Mouse (Mus musculus) CH12.LX (cell line): ENCODE data around the gene Rabac1. TPM values are rescaled to one million over a fixed set of nuclear protein-coding genes. Genes with fewer than 3 reads are reported as not detected.
A peak's percentile ranks its signal among the peaks of the same experiment; 100 is the strongest.

Experiments used
- DNase-seq: peaks from one replicate; pipeline ENCODE4 v3.0.0-alpha.2; 2013; ENCODE audit errors: extremely low read depth
- H3K27ac ChIP-seq: 2 replicates; pipeline ENCODE4 v1.5.1; 2012; ENCODE audit warnings: low read depth, mild to moderate bottlenecking, control low read depth, moderate library complexity; ENCODE audit not compliant: insufficient read depth
- H3K27me3 ChIP-seq: replicated peaks from 2 replicates; pipeline ENCODE3; 2012; ENCODE audit warnings: inconsistent platforms
- H3K36me3 ChIP-seq, 2 experiments: replicated peaks in 1 of 2; 2 replicates each; pipeline versions ENCODE3 to v1.6.1; 2012; ENCODE audit warnings: inconsistent platforms in 1 of 2, low read length in 1 of 2, mild to moderate bottlenecking in 1 of 2, mixed read lengths in 1 of 2, moderate library complexity in 1 of 2; ENCODE audit not compliant: control insufficient read depth in 1 of 2, insufficient read depth in 1 of 2
- H3K4me1 ChIP-seq, 2 experiments: 2 replicates each; pipeline ENCODE4 v1.6.1; 2012; ENCODE audit warnings: inconsistent platforms in 1 of 2, moderate library complexity in 1 of 2; ENCODE audit not compliant: insufficient read depth in 2 of 2, control insufficient read depth in 1 of 2
- H3K4me2 ChIP-seq: 2 replicates; pipeline ENCODE4 v1.6.1; 2012; ENCODE audit warnings: low read depth, mild to moderate bottlenecking, control low read depth; ENCODE audit not compliant: poor library complexity, insufficient read depth, severe bottlenecking
- H3K4me3 ChIP-seq, 3 experiments: fragments of 150-350 bp in 1 of 3; sonication (generic) in 1 of 3; replicated peaks in 1 of 3; 2 replicates each; pipeline versions ENCODE3 to v1.5.1; 2011 to 2012; ENCODE audit warnings: low read depth in 2 of 3, low read length in 2 of 3, mild to moderate bottlenecking in 2 of 3, moderate library complexity in 2 of 3, control low read depth in 1 of 3, improper control_type of control experiment in 1 of 3, inconsistent platforms in 1 of 3, mixed read lengths in 1 of 3; ENCODE audit not compliant: poor library complexity in 1 of 3
- H3K79me2 ChIP-seq: replicated peaks from 2 replicates; pipeline ENCODE4 v1.6.1; 2012; ENCODE audit warnings: mild to moderate bottlenecking, moderate library complexity; ENCODE audit not compliant: control insufficient read depth, poor library complexity, insufficient read depth, severe bottlenecking; ENCODE audit errors: extremely low read depth
- H3K9ac ChIP-seq: 2 replicates; pipeline ENCODE4 v1.6.1; 2012; ENCODE audit warnings: low read depth, mild to moderate bottlenecking, control low read depth, moderate library complexity; ENCODE audit not compliant: insufficient read depth
- H3K9me3 ChIP-seq: replicated peaks from 2 replicates; pipeline ENCODE3; 2012; ENCODE audit warnings: low read length, inconsistent platforms, mixed read lengths
- BHLHE40 ChIP-seq: IDR thresholded peaks from 2 replicates; pipeline ENCODE4 v1.6.1; 2011; ENCODE audit warnings: mild to moderate bottlenecking, low read depth, low read length, improper control_type of control experiment
- CHD2 ChIP-seq: IDR thresholded peaks from 2 replicates; pipeline ENCODE4 v1.6.1; 2011; ENCODE audit warnings: low read length, improper control_type of control experiment
- CTCF ChIP-seq, 2 experiments: IDR thresholded peaks in 1 of 2; conservative IDR thresholded peaks in 1 of 2; 2 replicates each; pipeline ENCODE4 v1.5.1; 2011 to 2012; ENCODE audit warnings: low read depth in 2 of 2, low read length in 2 of 2, improper control_type of control experiment in 1 of 2, inconsistent platforms in 1 of 2, mild to moderate bottlenecking in 1 of 2, moderate library complexity in 1 of 2
- E2F4 ChIP-seq: IDR thresholded peaks from 2 replicates; pipeline ENCODE4 v1.6.1; 2011; ENCODE audit warnings: low read depth, low read length, improper control_type of control experiment; ENCODE audit not compliant: insufficient replicate concordance
- ETS1 ChIP-seq: conservative IDR thresholded peaks from 2 replicates; pipeline ENCODE4 v1.6.1; 2012; ENCODE audit warnings: low read depth, mild to moderate bottlenecking, inconsistent platforms, low read length, improper control_type of control experiment, moderate library complexity
- IRF4 ChIP-seq: IDR thresholded peaks from 2 replicates; pipeline ENCODE4 v1.6.1; 2014; ENCODE audit warnings: low read depth, mild to moderate bottlenecking, inconsistent platforms, low read length, improper control_type of control experiment
- KAT2A ChIP-seq: IDR thresholded peaks from 2 replicates; pipeline ENCODE4 v1.6.1; 2012; ENCODE audit warnings: low read length, improper control_type of control experiment, inconsistent platforms; ENCODE audit not compliant: insufficient replicate concordance
- MAZ ChIP-seq: IDR thresholded peaks from 2 replicates; pipeline ENCODE4 v1.6.1; 2012; ENCODE audit warnings: low read depth, mild to moderate bottlenecking, inconsistent platforms, low read length, improper control_type of control experiment, moderate library complexity
- MEF2A ChIP-seq: IDR thresholded peaks from 2 replicates; pipeline ENCODE4 v1.6.1; 2014; ENCODE audit warnings: low read depth, mild to moderate bottlenecking, inconsistent platforms, low read length, improper control_type of control experiment, borderline replicate concordance
- NELFE ChIP-seq: IDR thresholded peaks from 2 replicates; pipeline ENCODE4 v1.6.1; 2011; ENCODE audit warnings: low read depth, low read length, improper control_type of control experiment
- NRF1 ChIP-seq: IDR thresholded peaks from 2 replicates; pipeline ENCODE4 v1.6.1; 2014; ENCODE audit warnings: low read depth, mild to moderate bottlenecking, inconsistent platforms, low read length, improper control_type of control experiment, moderate library complexity
- PAX5 ChIP-seq: IDR thresholded peaks from 2 replicates; pipeline ENCODE4 v1.6.1; 2012; ENCODE audit warnings: low read length, inconsistent platforms, mixed read lengths
- POLR2AphosphoS2 ChIP-seq: IDR thresholded peaks from 2 replicates; pipeline ENCODE4 v1.6.1; 2011; ENCODE audit warnings: low read depth, low read length, improper control_type of control experiment
- RAD21 ChIP-seq: IDR thresholded peaks from 2 replicates; pipeline ENCODE4 v1.6.1; 2011; ENCODE audit warnings: low read depth, mild to moderate bottlenecking, low read length, improper control_type of control experiment, moderate library complexity
- RCOR1 ChIP-seq: conservative IDR thresholded peaks from 2 replicates; pipeline ENCODE4 v1.6.1; 2012; ENCODE audit warnings: low read depth, mild to moderate bottlenecking, inconsistent platforms, low read length, improper control_type of control experiment
- SIN3A ChIP-seq: IDR thresholded peaks from 2 replicates; pipeline ENCODE4 v1.6.1; 2012; ENCODE audit warnings: low read length, improper control_type of control experiment, inconsistent platforms
- SMC3 ChIP-seq: IDR thresholded peaks from 2 replicates; pipeline ENCODE4 v1.6.1; 2011; ENCODE audit warnings: low read depth, low read length, improper control_type of control experiment
- TBP ChIP-seq: conservative IDR thresholded peaks from 2 replicates; pipeline ENCODE4 v1.6.1; 2011; ENCODE audit warnings: low read depth, low read length, improper control_type of control experiment
- USF2 ChIP-seq: conservative IDR thresholded peaks from 2 replicates; pipeline ENCODE4 v1.6.1; 2011; ENCODE audit warnings: low read depth, low read length, improper control_type of control experiment
- ZMIZ1 ChIP-seq: IDR thresholded peaks from 2 replicates; pipeline ENCODE4 v1.6.1; 2012; ENCODE audit warnings: low read depth, mild to moderate bottlenecking, inconsistent platforms, low read length, improper control_type of control experiment
- ZNF384 ChIP-seq: IDR thresholded peaks from 2 replicates; pipeline ENCODE4 v1.6.1; 2012; ENCODE audit warnings: low read depth, low read length, improper control_type of control experiment, inconsistent platforms
- dilution Hi-C: fragments of 300-500 bp; cut with MboI; formaldehyde crosslinking; loops from 2 replicates; pipeline ENCODE4 v1.14.3; 2020; ENCODE audit warnings: low sequenced_read_pairs; ENCODE audit not compliant: extremely low pct_unique_long_range_greater_than_20kb, extremely low pct_ligation_motif_present
- in situ Hi-C: fragments of 300-500 bp; cut with MboI; formaldehyde crosslinking; loops from 3 replicates; pipeline ENCODE4 v1.14.3; 2019; ENCODE audit warnings: low sequenced_read_pairs, low pct_ligation_motif_present, low pct_unique_long_range_greater_than_20kb, mixed read lengths
- polyA plus RNA-seq: library from polyadenylated mRNA; unstranded; fragments of >175 nt; gene quantifications from 2 replicates; pipeline ENCODE4 v1.2.1, GENCODE M21; 2012; ENCODE audit warnings: low read depth; ENCODE audit not compliant: insufficient read length
- total RNA-seq, 2 experiments: library from RNA; depleted of rRNA; stranded (reverse); fragments of 300-350 nt in 1 of 2; fragments of >200 nt in 1 of 2; gene quantifications; 2 replicates each; pipeline ENCODE4 v1.2.3; 2012 to 2014

The Rabac1 gene
- total and polyA plus RNA-seq, 3 experiments: 44.6 to 135 (median 70.5) TPM

- H3K27me3 ChIP-seq: no peaks in the 10 kb centered on the region
- no peaks in the 10 kb centered on the region for H3K9me3 ChIP-seq
- in situ Hi-C loops (no loop called here), dilution Hi-C loops (no loop called here)
- H3K4me1 ChIP-seq: peaks cover 2 to 26% of the 10 kb centered on the region in 2 experiments; a peak in 2 of 4 replicates
- TF ChIP-seq NELFE (no peak), BHLHE40 (no peak), IRF4 (no peak), MAZ (no peak), ETS1 (no peak), RCOR1 (no peak), NRF1 (no peak), SIN3A (no peak), CTCF (conservative IDR thresholded peaks at IDR 0.05 in 1 of 2, IDR thresholded peaks at IDR 0.05 in 1 of 2; ENCODE audit: low read depth in 2 of 2, low read length in 2 of 2) (no peak), ZMIZ1 (no peak), ZNF384 (no peak), MEF2A (no peak), KAT2A (no peak), CHD2 (no peak), POLR2AphosphoS2 (no peak), E2F4 (no peak), PAX5 (no peak)
- no peak overlapping the region for H3K4me3 ChIP-seq
- no peak for DNase-seq
- no peak overlapping the region for H3K9ac ChIP-seq
- H3K4me2 ChIP-seq: no peak overlapping the region
- H3K79me2 ChIP-seq: no peaks in the 10 kb centered on the region
- no peak overlapping the region for H3K27ac ChIP-seq
- peaks cover 0 to 17% of the 10 kb centered on the region in 2 experiments for H3K36me3 ChIP-seq
These were observed 4.6 kb downstream of the Rabac1 start for GRCm38 (mm10) chr7:24967966-24968365.

DNA sequence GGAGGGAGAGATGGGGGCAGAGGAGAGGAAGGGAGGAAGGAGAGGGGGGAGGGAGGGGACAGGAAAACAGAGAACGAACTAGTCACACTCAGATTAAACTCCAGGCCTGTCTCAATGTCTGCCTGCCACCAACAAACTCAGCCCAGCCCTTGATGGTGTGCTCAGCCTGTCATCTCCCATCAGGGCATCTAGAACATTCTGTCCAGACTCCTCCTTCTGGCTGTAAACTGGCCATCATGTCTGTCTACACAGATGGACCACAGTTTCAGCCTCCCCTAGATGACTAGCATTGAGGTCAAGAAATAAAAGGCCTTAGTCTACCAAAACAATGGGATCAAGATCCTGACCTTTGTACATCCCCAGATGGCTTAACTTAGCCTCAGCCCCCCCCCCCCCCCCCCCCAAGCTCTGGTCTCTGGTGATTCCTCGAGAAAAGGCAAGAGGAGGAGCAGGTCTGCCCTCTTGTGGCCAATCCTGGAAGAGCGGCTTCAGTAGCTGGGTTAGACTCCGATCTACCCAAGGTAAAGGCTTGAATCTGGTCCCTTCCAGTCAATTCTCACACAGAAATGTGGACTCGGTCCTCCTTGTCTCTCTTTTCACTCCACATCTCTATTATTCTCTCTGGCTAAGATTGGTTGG lies 7.5 kb downstream of the Rabac1 start:
- Histone ChIP-seq H3K4me3 (no peak overlapping the region), H3K79me2 (no peaks in the 10 kb centered on the region), H3K36me3 (peaks cover 0 to 11% of the 10 kb centered on the region in 2 experiments), H3K4me1 (peaks cover 5 to 15% of the 10 kb centered on the region in 2 experiments), H3K4me2 (no peak overlapping the region), H3K27ac (no peak overlapping the region), H3K27me3 (peaks cover 5% of the 10 kb centered on the region), H3K9me3 (no peaks in the 10 kb centered on the region), H3K9ac (no peak overlapping the region)
- DNase-seq: peak; percentile 82
- in situ Hi-C loops: loop anchor here (5.0 kb wide), 1 partner anchor 118 kb away; no protein-coding TSS in a partner anchor
- dilution Hi-C loops: no loop called here
- TF ChIP-seq KAT2A: no peak
- TF ChIP-seq USF2: no peak
- TF ChIP-seq IRF4: no peak
- TF ChIP-seq CTCF (conservative IDR thresholded peaks at IDR 0.05 in 1 of 2, IDR thresholded peaks at IDR 0.05 in 1 of 2; ENCODE audit: low read depth in 2 of 2, low read length in 2 of 2): peak; percentile 62 to 80
- TF ChIP-seq SMC3: peak; percentile 72
- no peak for TF ChIP-seq TBP
- TF ChIP-seq RAD21: peak; percentile 66
